Mouse (Mus musculus) limb, embryonic 13.5 days (tissue): ENCODE data around the gene Drc3. TPM values are rescaled to one million over a fixed set of nuclear protein-coding genes. Genes with fewer than 3 reads are reported as not detected.

Source experiments
- ATAC-seq: fragments of 200-750 bp; cut with Nextera tagmentation; 2 replicates; pipeline ENCODE4 v1.8.0; 2017; ENCODE audit warnings: low read depth, moderate number of reproducible peaks, moderate TSS enrichment; ENCODE audit not compliant: low FRiP score
- H3K27ac ChIP-seq: fragments of 300-500 bp; sonication (generic); 2 replicates; pipeline ENCODE4 v1.5.1; 2015; ENCODE audit warnings: inconsistent platforms, mild to moderate bottlenecking, moderate library complexity
- H3K27me3 ChIP-seq: fragments of 300-500 bp; sonication (generic); 2 replicates; pipeline ENCODE4 v1.6.1; 2015; ENCODE audit warnings: mild to moderate bottlenecking, inconsistent platforms
- H3K36me3 ChIP-seq: fragments of 300-500 bp; sonication (generic); 2 replicates; pipeline ENCODE4 v1.6.1; 2015; ENCODE audit warnings: inconsistent platforms, mild to moderate bottlenecking, moderate library complexity
- H3K4me1 ChIP-seq: fragments of 300-500 bp; sonication (generic); 2 replicates; pipeline ENCODE4 v1.6.1; 2015; ENCODE audit warnings: inconsistent platforms
- H3K4me2 ChIP-seq: fragments of 300-500 bp; sonication (generic); replicated peaks from 2 replicates; pipeline ENCODE4 v1.6.1; 2015; ENCODE audit warnings: inconsistent platforms, mild to moderate bottlenecking, moderate library complexity
- H3K4me3 ChIP-seq: fragments of 300-500 bp; sonication (generic); 2 replicates; pipeline ENCODE4 v1.5.1; 2015; ENCODE audit warnings: moderate library complexity, mild to moderate bottlenecking, inconsistent platforms
- H3K9ac ChIP-seq: fragments of 300-500 bp; sonication (generic); 2 replicates; pipeline ENCODE4 v1.6.1; 2015; ENCODE audit warnings: mild to moderate bottlenecking, inconsistent platforms
- H3K9me3 ChIP-seq: fragments of 300-500 bp; sonication (generic); 2 replicates; pipeline ENCODE4 v1.6.1; 2016; ENCODE audit warnings: inconsistent platforms
- WGBS: fragments of 180-500 bp; shearing (Covaris S2); methylation state at CpG from one replicate; pipeline ENCODE4 v1.1.7; 2015; 5-methylcytosine and 5-hydroxymethylcytosine counted together
- polyA plus RNA-seq: library from polyadenylated mRNA; unstranded; fragments of >200 nt; fragmentation: Nextera tagmentation; extraction: Ambion mirVana; gene quantifications from 2 replicates; pipeline ENCODE4 v1.2.1, GENCODE M21; 2015

The Drc3 gene
- polyA plus RNA-seq, result 1.0 and 1.5 TPM in 2 replicates

DNA sequence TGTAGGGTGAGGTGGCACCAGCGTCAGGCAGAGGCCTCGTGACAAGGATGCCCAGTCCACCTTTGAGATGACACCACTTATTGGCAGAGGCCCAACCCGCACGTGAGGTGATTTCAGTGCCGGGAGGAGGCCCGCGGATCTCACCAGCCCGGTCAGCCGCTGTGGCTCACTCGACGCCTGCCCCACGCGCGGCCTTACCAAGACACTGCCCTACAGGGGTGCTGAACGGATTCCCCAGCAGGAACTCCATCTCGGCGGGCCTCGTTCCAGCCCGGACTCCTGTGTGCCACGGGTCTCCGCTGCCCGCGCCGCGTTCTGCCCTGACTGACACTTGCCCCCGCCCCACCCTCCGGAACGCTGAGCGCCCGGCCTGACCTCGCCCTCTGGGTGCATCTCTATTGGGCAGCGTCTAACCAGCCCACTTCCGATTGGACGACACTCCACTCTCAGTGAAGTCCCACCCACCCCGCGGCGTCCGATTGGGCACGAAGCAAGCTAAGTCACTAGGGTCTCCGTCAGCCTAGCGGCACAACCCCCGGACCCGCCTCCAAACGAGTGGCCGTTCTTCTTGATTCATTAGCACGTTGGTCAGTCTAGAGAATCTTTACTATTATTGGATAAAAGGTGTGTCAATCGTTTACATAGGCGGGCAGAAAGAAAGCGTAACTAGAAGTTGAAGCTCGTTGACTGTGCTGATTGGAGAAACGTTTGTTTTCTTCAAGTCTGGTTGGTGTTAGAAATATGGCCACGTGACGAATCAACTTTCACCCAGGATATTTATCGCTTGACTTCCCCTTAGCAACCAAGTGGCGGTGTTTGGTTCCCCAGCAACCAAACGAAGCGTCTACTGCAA, at the start of gene Drc3, which contains the start of gene Tom1l2:
Gene Drc3, plus strand, starts transcription at position 771 of the 853 bp plus-strand sequence.
Gene Tom1l2, minus strand, starts transcription at position 347 of the 853 bp plus-strand sequence.
- ATAC-seq, result peak; percentile 100
- peak within 1 kb of the TSS; percentile 76 for H3K9ac ChIP-seq
- H3K9me3 ChIP-seq, result no peaks in the 10 kb centered on the region
- no peak within 1 kb of the TSS for H3K27ac ChIP-seq
- peak within 1 kb of the TSS; percentile 71 for H3K4me3 ChIP-seq
- under 1% methylated on average over 57 of the region's 57 CpGs for WGBS
- peak within 1 kb of the TSS; percentile 77 for H3K4me2 ChIP-seq
- peaks cover 12% of the 10 kb centered on the region for H3K4me1 ChIP-seq
- no peaks in the 10 kb centered on the region for H3K27me3 ChIP-seq
- H3K36me3 ChIP-seq, result no peaks in the 10 kb centered on the region

DNA sequence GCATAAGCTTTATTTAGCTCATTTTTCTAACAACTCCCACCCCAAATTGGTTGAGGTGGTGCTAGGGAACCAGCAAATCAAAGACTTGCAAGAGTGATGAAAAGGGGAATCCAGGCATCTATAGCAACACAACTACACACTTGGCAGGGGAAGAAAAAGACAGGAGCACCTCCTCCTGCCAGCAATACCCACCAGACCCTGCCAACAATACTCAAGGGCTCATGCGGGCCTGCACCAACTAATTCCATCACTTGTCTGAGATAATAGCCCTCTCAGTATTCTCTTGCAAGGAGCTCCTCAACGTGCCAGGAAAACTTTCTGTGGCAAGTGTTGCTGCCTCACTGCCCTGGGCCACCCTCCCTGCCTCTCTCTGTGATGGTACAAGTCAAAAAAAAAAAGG, 49.6 kb upstream of the Drc3 start:
- H3K36me3 ChIP-seq, result no peaks in the 10 kb centered on the region
- ATAC-seq, result no peak
- WGBS, result 76% methylated on average over 2 of the region's 2 CpGs
- no peaks in the 10 kb centered on the region for H3K27me3 ChIP-seq
- no peak overlapping the region for H3K4me2 ChIP-seq
- no peak overlapping the region for H3K9ac ChIP-seq
- no peak overlapping the region for H3K27ac ChIP-seq
- H3K4me1 ChIP-seq, result peaks cover 47% of the 10 kb centered on the region
- H3K9me3 ChIP-seq, result peaks cover 6% of the 10 kb centered on the region; the same call in 1 of the 2 replicates
- no peak overlapping the region for H3K4me3 ChIP-seq

DNA sequence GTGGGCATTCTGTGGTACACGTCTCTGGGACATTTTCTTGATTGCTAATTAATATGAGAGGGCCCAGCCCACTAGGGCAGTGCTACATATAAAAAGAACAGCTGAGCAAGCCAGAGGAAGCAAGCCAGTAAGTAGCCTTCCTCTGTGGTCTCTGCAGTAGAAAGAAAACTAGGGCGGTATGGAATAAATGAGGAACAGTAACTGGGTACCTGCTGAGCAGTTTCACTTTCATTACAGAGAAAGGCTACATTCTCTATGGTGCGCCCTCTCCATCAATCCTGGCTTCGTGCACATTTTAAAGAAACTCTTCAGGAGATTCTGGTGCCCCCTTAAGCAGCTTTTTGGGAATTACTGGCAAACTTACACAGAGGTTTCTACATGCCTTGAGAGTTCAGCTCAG, 47.5 kb upstream of the Drc3 start:
- no peaks in the 10 kb centered on the region for H3K27me3 ChIP-seq
- no peak overlapping the region for H3K9ac ChIP-seq
- H3K27ac ChIP-seq, result peak overlapping the region; percentile 70
- H3K4me2 ChIP-seq, result peak overlapping the region; percentile 7; the same call in 1 of the 2 replicates
- no peak overlapping the region for H3K4me3 ChIP-seq
- no peaks in the 10 kb centered on the region for H3K36me3 ChIP-seq
- peaks cover 63% of the 10 kb centered on the region for H3K4me1 ChIP-seq
- ATAC-seq, result no peak
- peaks cover 6% of the 10 kb centered on the region; the same call in 1 of the 2 replicates for H3K9me3 ChIP-seq
- 36% methylated on average over 4 of the region's 4 CpGs for WGBS

DNA sequence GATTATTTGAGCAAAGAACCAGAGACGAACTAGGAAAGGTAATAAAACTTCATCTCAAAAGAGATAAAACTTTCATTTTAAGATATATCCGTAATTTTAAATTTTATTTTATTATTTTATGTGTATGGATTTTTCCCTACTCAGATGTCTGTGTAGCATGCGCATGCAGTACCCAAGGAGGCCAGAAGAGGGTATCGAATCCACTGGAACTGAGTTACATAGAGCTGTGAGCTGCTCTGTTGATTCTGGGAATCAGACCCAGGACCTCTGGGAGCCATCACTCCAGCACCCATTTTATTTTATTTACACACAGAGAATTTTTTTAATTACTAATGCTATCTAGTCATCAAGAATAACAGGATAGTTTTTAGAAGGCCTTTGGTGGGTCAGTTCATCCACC, 46.3 kb upstream of the Drc3 start:
- H3K36me3 ChIP-seq, result no peaks in the 10 kb centered on the region
- no peak overlapping the region for H3K9ac ChIP-seq
- peak overlapping the region; percentile 44; the same call in 1 of the 2 replicates for H3K27ac ChIP-seq
- H3K4me3 ChIP-seq, result no peak overlapping the region
- H3K4me1 ChIP-seq, result peaks cover 68% of the 10 kb centered on the region
- no peaks in the 10 kb centered on the region for H3K27me3 ChIP-seq
- H3K9me3 ChIP-seq, result peaks cover 6% of the 10 kb centered on the region; the same call in 1 of the 2 replicates
- H3K4me2 ChIP-seq, result no peak overlapping the region
- 61% methylated on average over 4 of the region's 4 CpGs for WGBS
- no peak for ATAC-seq

DNA sequence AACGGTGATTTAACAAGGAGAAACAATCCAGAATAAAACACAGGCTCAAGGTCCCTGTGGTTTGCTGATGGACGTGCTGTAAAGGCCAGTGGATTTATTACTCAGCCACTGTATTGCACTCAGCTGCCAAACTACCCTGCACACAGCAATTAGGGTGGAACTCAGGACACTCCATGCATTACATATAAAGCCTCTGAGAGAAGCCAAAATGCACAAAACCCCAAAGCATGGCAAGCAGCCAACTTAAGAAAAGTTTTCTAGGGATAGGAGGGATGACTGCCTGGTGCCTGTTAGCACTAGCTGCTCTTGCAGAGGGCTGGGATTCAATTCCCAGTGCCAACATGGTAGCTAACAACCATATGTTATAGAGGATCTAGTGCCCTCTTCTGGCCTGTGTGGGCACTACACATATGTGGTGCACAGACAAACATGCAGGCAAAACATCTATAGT, 45.7 kb upstream of the Drc3 start:
- Histone ChIP-seq H3K9ac (no peak overlapping the region), H3K4me3 (no peak overlapping the region), H3K4me1 (peaks cover 68% of the 10 kb centered on the region), H3K36me3 (no peaks in the 10 kb centered on the region), H3K9me3 (peaks cover 6% of the 10 kb centered on the region; the same call in 1 of the 2 replicates), H3K27me3 (no peaks in the 10 kb centered on the region), H3K27ac (peak overlapping the region; percentile 44; the same call in 1 of the 2 replicates), H3K4me2 (no peak overlapping the region)
- WGBS, result 73% methylated on average over 2 of the region's 2 CpGs
- ATAC-seq, result no peak

DNA sequence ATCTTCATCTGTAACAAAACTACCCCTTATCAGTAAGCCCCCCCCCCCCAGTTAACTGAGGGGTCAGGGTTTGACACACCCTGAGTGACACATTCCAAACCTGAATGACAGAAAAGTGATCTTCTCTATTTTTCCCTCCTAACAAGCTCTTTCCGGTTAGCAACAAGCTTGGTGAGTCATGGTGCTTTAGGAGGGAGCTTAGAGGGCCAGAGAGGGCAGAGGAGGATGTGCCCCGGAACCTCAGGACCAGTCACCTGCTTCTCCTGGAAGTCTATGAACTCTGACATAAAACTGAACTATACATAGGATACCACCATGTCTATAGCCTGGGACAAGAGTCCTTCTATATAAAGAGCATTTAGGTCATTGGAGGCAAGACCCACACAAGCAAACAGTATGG, 45.1 kb upstream of the Drc3 start:
- Histone ChIP-seq H3K27me3 (no peaks in the 10 kb centered on the region), H3K4me2 (no peak overlapping the region), H3K36me3 (peaks cover 2% of the 10 kb centered on the region; the same call in 1 of the 2 replicates), H3K9me3 (peaks cover 6% of the 10 kb centered on the region; the same call in 1 of the 2 replicates), H3K27ac (peak overlapping the region; percentile 89), H3K9ac (no peak overlapping the region), H3K4me3 (no peak overlapping the region), H3K4me1 (peaks cover 67% of the 10 kb centered on the region)
- WGBS, result 86% methylated on average over 2 of the region's 2 CpGs
- no peak for ATAC-seq

DNA sequence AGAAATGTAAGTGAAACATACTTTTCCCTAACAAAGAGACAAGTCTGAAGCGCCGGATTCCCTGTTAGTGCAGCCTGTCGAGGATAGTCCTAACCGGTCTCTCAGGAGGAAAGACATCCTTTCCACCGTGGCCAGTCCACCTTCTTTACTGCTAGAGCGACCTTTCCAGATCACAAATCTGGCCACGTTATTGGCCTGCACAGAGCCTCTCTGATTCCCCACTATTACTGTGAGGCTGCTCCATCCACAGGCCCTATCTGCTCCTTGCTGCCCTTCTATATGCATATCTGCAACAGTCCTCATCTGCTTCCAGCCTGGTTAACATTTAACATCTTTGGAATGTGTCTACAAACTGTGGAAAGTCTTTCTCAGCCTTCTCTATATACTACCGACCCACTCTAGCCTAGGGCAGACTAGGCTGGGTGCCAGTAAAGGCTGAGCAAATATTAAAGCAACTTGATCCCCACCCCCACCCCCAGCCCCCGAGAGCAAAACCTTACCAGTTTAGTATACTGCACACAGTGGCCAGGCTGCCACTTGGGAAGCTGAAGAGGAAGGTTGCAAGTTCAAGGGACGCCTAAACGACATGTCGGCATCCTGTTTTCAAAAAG, 44.5 kb upstream of the Drc3 start:
- Histone ChIP-seq H3K36me3 (peaks cover 5% of the 10 kb centered on the region; the same call in 1 of the 2 replicates), H3K4me3 (no peak overlapping the region), H3K4me1 (peaks cover 67% of the 10 kb centered on the region), H3K9me3 (peaks cover 6% of the 10 kb centered on the region; the same call in 1 of the 2 replicates), H3K9ac (no peak overlapping the region), H3K27me3 (no peaks in the 10 kb centered on the region), H3K27ac (peak overlapping the region; percentile 89), H3K4me2 (0 out of 2 replicates have a peak overlapping the region, but pooled peaks have one; percentile 3)
- ATAC-seq, result peak; percentile 64; the same call in 1 of the 2 replicates
- 61% methylated on average over 12 of the region's 12 CpGs for WGBS

DNA sequence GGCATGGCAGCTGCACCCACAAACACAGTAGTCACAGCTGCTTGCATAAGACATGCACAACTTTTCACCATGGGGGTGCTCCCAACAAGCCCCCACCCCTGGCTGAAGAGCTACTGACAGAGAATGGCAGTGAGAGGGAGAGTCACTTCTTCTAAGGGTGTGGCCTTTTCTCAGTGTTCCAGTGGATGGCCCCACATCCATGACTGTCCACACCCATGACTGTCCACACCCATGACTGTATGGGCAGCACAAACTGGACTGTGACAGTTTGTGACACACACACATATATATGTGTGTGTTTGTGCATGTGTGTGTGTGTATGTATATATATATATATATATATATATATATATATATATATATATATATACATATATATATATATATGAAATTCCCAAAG, 43.3 kb upstream of the Drc3 start:
- Histone ChIP-seq H3K4me2 (no peak overlapping the region), H3K36me3 (peaks cover 5% of the 10 kb centered on the region; the same call in 1 of the 2 replicates), H3K27me3 (no peaks in the 10 kb centered on the region), H3K9me3 (peaks cover 6% of the 10 kb centered on the region; the same call in 1 of the 2 replicates), H3K9ac (no peak overlapping the region), H3K4me1 (peaks cover 67% of the 10 kb centered on the region), H3K27ac (no peak overlapping the region), H3K4me3 (no peak overlapping the region)
- no peak for ATAC-seq

DNA sequence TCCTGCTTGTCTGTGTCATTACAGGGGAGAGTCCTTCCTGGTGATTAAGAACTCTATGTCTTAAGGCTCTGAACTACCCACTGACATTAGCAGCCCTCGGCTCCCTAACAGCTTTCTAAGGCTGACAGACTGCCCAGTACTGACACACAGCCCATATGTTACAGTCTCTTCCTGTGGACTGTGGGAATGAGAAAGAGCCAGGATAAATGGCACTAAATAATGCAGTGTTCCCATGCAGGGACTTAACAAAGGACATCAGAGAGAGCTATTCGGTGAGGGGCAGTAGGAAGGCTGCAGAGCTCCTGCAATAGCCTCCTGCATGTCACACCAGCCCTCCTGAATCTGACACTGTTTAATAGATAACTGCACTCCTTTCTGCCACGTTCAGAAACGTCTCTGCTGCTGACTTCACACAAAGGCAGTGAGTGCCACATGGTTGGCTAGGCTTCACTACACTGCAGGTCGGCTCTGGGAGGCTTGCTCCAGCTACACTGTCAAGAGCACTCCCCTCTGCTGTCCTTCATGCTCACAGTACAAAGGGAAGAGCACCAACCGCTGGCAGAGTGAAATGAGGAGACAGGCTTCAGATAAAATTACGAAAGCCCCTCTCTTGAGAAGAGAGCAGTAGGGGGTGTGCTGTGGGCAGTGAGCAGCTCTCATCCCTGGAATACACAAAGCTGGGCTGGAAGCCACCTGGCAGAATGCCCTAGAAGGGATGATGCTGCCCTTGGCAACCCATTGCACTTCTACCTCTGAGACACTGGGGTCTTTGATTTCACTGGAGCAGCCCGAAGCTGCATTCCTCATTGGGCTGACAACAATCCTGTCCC, 41.9 kb upstream of the Drc3 start:
- ATAC-seq, result no peak; the same call in 1 of the 2 replicates
- Histone ChIP-seq H3K27me3 (no peaks in the 10 kb centered on the region), H3K9me3 (peaks cover 6% of the 10 kb centered on the region; the same call in 1 of the 2 replicates), H3K27ac (peak overlapping the region; percentile 58; the same call in 1 of the 2 replicates), H3K9ac (0 out of 2 replicates have a peak overlapping the region, but pooled peaks have one; percentile 19), H3K4me1 (peaks cover 59% of the 10 kb centered on the region), H3K36me3 (peaks cover 5% of the 10 kb centered on the region; the same call in 1 of the 2 replicates), H3K4me3 (no peak overlapping the region), H3K4me2 (peak overlapping the region; percentile 14; the same call in 1 of the 2 replicates)
- WGBS, result 19% methylated on average over 8 of the region's 8 CpGs

DNA sequence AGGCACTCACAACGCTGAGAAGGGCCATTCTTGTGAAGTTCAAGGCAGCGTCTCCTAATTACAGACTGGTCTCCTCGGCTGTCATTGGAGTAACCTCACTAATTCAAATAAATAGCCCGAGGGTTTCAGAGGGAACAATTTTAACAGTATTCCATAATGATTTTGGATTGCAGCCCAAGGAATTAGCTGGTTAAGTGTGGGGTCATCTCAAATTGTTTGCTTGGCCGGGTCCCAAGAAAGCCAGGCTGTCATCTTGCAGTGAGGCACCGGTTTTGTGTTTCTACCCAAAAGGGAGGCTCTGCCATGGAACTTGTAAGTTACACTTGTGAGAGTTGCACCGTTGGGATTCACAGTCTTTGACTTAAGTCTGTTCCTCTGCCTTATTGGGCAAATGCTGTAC, 36.9 kb upstream of the Drc3 start:
- 0 out of 2 replicates have a peak overlapping the region, but pooled peaks have one; percentile 8 for H3K9ac ChIP-seq
- H3K9me3 ChIP-seq, result no peaks in the 10 kb centered on the region; the same call in 1 of the 2 replicates
- no peak overlapping the region for H3K4me2 ChIP-seq
- H3K27me3 ChIP-seq, result no peaks in the 10 kb centered on the region
- peaks cover 69% of the 10 kb centered on the region for H3K4me1 ChIP-seq
- 54% methylated on average over 7 of the region's 7 CpGs for WGBS
- peak overlapping the region; percentile 70; the same call in 1 of the 2 replicates for H3K27ac ChIP-seq
- H3K4me3 ChIP-seq, result no peak overlapping the region
- H3K36me3 ChIP-seq, result peaks cover 5% of the 10 kb centered on the region; the same call in 1 of the 2 replicates
- no peak for ATAC-seq

DNA sequence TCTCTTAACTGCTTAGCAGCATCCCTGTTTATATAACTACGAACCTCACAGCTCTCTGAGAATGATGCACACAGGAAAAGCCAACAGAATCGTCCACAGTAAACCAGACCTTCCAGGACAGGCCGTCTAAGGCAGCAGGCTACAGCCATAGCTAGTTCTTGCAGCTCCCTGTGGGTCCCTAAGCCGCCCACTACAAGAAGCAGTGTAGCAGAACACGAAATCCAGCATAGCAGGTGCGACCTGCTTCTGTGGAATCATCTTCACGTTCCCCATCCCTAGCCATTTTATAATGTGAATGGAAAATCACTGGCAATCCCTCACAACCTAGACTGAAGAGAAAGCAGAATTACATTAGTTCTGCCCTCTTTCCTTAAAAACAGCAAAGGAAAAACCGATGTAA, 36.2 kb upstream of the Drc3 start:
- Histone ChIP-seq H3K9ac (0 out of 2 replicates have a peak overlapping the region, but pooled peaks have one; percentile 8), H3K9me3 (no peaks in the 10 kb centered on the region; the same call in 1 of the 2 replicates), H3K4me2 (no peak overlapping the region), H3K4me3 (no peak overlapping the region), H3K4me1 (peaks cover 67% of the 10 kb centered on the region), H3K27ac (peak overlapping the region; percentile 70; the same call in 1 of the 2 replicates), H3K27me3 (no peaks in the 10 kb centered on the region), H3K36me3 (peaks cover 5% of the 10 kb centered on the region; the same call in 1 of the 2 replicates)
- WGBS, result 72% methylated on average over 8 of the region's 8 CpGs
- ATAC-seq, result no peak
